Mouse (Mus musculus) E14TG2a.4 (cell line): ENCODE results near the gene Fat2.

ENCODE experiments used
- H3K27me3 ChIP-seq: 2 replicates; pipeline ENCODE4 v1.6.1; 2014; ENCODE audit warnings: low read length, control low read depth; ENCODE audit not compliant: insufficient read depth
- H3K36me3 ChIP-seq: 2 replicates; pipeline ENCODE4 v1.6.1; 2014; ENCODE audit warnings: low read length, control low read depth; ENCODE audit not compliant: insufficient read depth
- H3K4me1 ChIP-seq: replicated peaks from 2 replicates; pipeline ENCODE4 v1.6.1; 2014; ENCODE audit warnings: low read depth, low read length, control low read depth
- H3K4me3 ChIP-seq: replicated peaks from 2 replicates; pipeline ENCODE4 v1.5.1; 2014; ENCODE audit warnings: mild to moderate bottlenecking, low read length
- H3K9me3 ChIP-seq: 2 replicates; pipeline ENCODE4 v1.6.1; 2014; ENCODE audit warnings: low read length, control low read depth
- CTCF ChIP-seq: conservative IDR thresholded peaks from 2 replicates; pipeline ENCODE4 v1.5.1; 2014; ENCODE audit warnings: low read length
- NANOG ChIP-seq: IDR thresholded peaks from 2 replicates; pipeline ENCODE4 v1.6.1; 2014; ENCODE audit warnings: borderline replicate concordance, low read length, mixed read lengths
- POU5F1 ChIP-seq: IDR thresholded peaks from 2 replicates; pipeline ENCODE4 v1.6.1; 2014; ENCODE audit warnings: low read length, borderline replicate concordance

The Fat2 gene

GRCm38 (mm10) chr11:55336101-55336891 is at the start of gene Fat2:
Gene Fat2 (minus strand): TSS chr11:55336564.
- no peak within 1 kb of the TSS for H3K4me3 ChIP-seq
- TF ChIP-seq NANOG: no peak
- no peak for TF ChIP-seq CTCF
- no peak for TF ChIP-seq POU5F1

GRCm38 (mm10) chr11:55383463-55384045 is 47.2 kb upstream of the Fat2 start:
- Histone ChIP-seq H3K9me3 (no peaks in the 10 kb centered on the region), H3K4me1 (peaks cover 57% of the 10 kb centered on the region), H3K4me3 (no peak overlapping the region), H3K27me3 (peaks cover 14% of the 10 kb centered on the region; the same call in 1 of the 2 replicates), H3K36me3 (no peaks in the 10 kb centered on the region)
- TF ChIP-seq POU5F1 (no peak), NANOG (no peak)

More at GRCm38 (mm10) chr11:55336101-55336891, at the start of gene Fat2:
- peaks cover 7% of the 10 kb centered on the region for H3K4me1 ChIP-seq
- H3K36me3 ChIP-seq: no peaks in the 10 kb centered on the region
- peaks cover 11% of the 10 kb centered on the region for H3K27me3 ChIP-seq
- H3K9me3 ChIP-seq: no peaks in the 10 kb centered on the region

DNA sequence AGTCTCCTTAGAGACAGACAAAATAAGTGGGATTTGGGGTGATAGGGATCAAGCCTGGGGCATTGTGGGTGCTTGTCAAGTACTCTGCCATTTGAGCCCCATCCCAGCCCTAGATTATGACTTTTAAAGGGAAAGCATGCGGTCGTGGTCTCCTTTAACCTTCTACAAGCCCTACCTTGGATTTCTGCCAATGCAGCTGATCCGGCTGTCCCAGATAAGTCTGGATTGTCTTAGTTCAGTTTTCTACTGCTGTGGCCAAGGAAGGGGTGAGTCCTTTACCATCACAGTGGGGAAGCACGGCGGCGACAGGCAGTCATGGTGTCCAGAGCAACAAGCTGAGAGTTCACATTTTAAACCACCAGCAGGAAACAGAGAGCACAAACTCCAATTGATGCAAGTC is 44.5 kb upstream of the Fat2 start:
- Histone ChIP-seq H3K4me3 (no peak overlapping the region), H3K9me3 (no peaks in the 10 kb centered on the region)
- TF ChIP-seq CTCF (no peak), NANOG (no peak), POU5F1 (no peak)

DNA sequence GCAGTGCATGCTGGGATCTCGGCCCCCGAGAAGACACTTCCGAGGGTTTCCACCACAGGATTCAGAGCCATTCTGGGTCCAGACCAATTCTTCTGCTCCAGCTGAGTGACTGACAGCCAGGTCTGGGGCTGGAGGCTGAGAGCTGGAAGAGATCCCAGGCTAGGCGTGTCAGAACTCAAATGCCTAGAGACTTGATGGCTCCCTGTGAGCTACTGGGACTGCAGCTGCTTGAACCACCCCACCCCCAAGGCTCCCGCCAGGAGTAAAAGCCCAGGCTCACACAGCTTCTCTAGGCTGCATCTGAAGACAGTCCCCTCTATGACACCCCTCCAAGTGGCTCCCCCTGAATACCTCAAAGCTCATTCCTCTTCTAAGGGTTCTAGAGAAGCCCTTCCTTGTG is 42.0 kb upstream of the Fat2 start:
- Histone ChIP-seq H3K27me3 (peaks cover 22% of the 10 kb centered on the region), H3K36me3 (no peaks in the 10 kb centered on the region), H3K4me1 (peaks cover 38% of the 10 kb centered on the region), H3K9me3 (no peaks in the 10 kb centered on the region), H3K4me3 (no peak overlapping the region)
- TF ChIP-seq CTCF (no peak), NANOG (no peak), POU5F1 (no peak)

More for the DNA sequence above, 44.5 kb upstream of the Fat2 start:
- Histone ChIP-seq H3K4me1 (peaks cover 41% of the 10 kb centered on the region), H3K27me3 (peaks cover 19% of the 10 kb centered on the region), H3K36me3 (no peaks in the 10 kb centered on the region)

DNA sequence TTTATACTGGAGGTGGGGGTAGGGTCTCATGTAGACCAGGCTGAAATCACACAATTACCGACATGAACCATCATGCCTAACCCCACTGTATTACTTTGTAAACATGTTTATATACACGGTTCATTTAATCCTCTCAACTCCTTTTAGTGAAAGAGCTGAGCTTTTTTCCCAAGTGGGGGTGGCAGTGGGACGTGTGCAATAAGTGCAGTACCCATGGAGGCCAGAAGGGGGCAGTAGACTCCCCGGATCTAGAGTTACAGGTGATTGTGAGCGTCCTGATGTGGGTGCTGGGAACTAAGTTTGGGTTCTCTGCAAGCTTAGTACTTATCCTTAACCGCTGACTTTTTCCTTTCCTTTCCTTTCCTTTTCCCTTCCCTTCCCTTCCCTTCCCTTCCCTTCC is 37.5 kb upstream of the Fat2 start:
- TF ChIP-seq POU5F1 (no peak), CTCF (peak; percentile 98)
- Histone ChIP-seq H3K4me1 (peaks cover 23% of the 10 kb centered on the region), H3K36me3 (no peaks in the 10 kb centered on the region), H3K27me3 (peaks cover 29% of the 10 kb centered on the region), H3K9me3 (no peaks in the 10 kb centered on the region), H3K4me3 (no peak overlapping the region)

DNA sequence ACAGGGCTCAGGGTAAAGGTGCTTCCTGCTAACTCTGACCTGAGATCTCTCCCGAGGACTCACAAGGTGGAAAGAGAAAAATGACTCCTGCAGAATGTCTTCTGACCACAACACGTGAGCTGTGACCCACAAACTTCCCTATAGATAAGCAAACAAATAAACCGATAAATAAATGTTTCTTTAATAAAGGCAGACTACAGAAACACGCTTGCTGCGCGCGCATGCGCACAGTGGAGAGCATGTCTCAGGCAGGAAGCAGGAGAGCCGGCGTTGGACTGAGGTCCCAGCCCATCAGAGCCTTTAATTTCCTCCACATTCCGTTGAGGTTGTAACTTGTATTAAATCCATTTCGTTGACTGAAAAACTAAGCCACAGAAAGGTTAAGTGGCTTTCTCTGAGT is 37.0 kb upstream of the Fat2 start:
- TF ChIP-seq NANOG (no peak), POU5F1 (no peak), CTCF (no peak)
- peaks cover 19% of the 10 kb centered on the region for H3K4me1 ChIP-seq
- no peaks in the 10 kb centered on the region for H3K9me3 ChIP-seq
- no peaks in the 10 kb centered on the region for H3K36me3 ChIP-seq
- H3K27me3 ChIP-seq: peaks cover 28% of the 10 kb centered on the region
- no peak overlapping the region for H3K4me3 ChIP-seq

GRCm38 (mm10) chr11:55372001-55372400 is 35.6 kb upstream of the Fat2 start:
- no peak for TF ChIP-seq POU5F1
- TF ChIP-seq CTCF: no peak
- no peak for TF ChIP-seq NANOG
- H3K4me3 ChIP-seq: no peak overlapping the region
- H3K9me3 ChIP-seq: no peaks in the 10 kb centered on the region
- peaks cover 28% of the 10 kb centered on the region for H3K27me3 ChIP-seq
- peaks cover 19% of the 10 kb centered on the region for H3K4me1 ChIP-seq
- no peaks in the 10 kb centered on the region for H3K36me3 ChIP-seq

DNA sequence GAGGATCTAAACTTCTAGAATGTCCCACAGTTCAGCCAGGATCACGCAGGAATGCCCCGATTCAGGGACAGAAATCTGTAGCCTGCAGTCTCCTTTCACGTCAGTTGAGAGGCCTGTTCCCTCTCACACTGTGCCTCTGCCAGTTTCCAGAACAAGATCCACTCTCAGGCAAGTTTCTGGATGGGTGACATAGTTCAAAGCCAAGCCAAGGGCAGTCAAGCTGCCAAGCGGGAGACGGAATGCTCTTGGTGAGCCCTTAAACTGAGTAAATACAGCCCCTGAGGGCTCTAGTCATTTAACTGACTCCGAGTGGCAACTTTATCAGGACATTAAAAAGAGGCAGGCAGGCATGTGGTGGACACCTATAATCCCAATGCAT is 32.7 kb upstream of the Fat2 start:
- Histone ChIP-seq H3K4me3 (no peak overlapping the region), H3K36me3 (no peaks in the 10 kb centered on the region), H3K9me3 (no peaks in the 10 kb centered on the region), H3K4me1 (peaks cover 10% of the 10 kb centered on the region), H3K27me3 (peaks cover 27% of the 10 kb centered on the region)
- TF ChIP-seq CTCF: no peak
- TF ChIP-seq NANOG: no peak
- no peak for TF ChIP-seq POU5F1
